Mouse (Mus musculus) heart, postnatal 0 days (tissue): ENCODE data around the gene Hvcn1. TPM values are rescaled to one million over a fixed set of nuclear protein-coding genes. Genes with fewer than 3 reads are reported as not detected.

Experiments used
- ATAC-seq: fragments of 200-750 bp; cut with Nextera tagmentation; 2 replicates; pipeline ENCODE4 v1.8.0; 2017; ENCODE audit warnings: low read depth, moderate number of reproducible peaks, moderate library complexity; ENCODE audit not compliant: insufficient read depth
- DNase-seq: peaks from one replicate; pipeline ENCODE4 v3.0.0-alpha.2; 2016; ENCODE audit warnings: low spot score
- H3K27ac ChIP-seq: fragments of 300-500 bp; sonication (generic); 2 replicates; pipeline ENCODE4 v1.5.1; 2014; ENCODE audit warnings: low read depth, mild to moderate bottlenecking
- H3K27me3 ChIP-seq: fragments of 300-500 bp; sonication (generic); 2 replicates; pipeline ENCODE4 v1.6.1; 2014; ENCODE audit warnings: low read length, mixed read lengths; ENCODE audit not compliant: control insufficient read depth, insufficient read depth
- H3K36me3 ChIP-seq: fragments of 300-500 bp; sonication (generic); replicated peaks from 2 replicates; pipeline ENCODE4 v1.6.1; 2014; ENCODE audit warnings: low read length, mixed read lengths; ENCODE audit not compliant: control insufficient read depth, insufficient read depth
- H3K4me1 ChIP-seq: fragments of 300-500 bp; sonication (generic); 2 replicates; pipeline ENCODE4 v1.6.1; 2014; ENCODE audit warnings: antibody characterized with exemption; ENCODE audit not compliant: control insufficient read depth, insufficient read depth
- H3K4me2 ChIP-seq: fragments of 300-500 bp; sonication (generic); 2 replicates; pipeline ENCODE4 v1.6.1; 2014; ENCODE audit warnings: low read depth, mild to moderate bottlenecking, low read length, moderate library complexity
- H3K4me3 ChIP-seq: fragments of 300-500 bp; sonication (generic); 2 replicates; pipeline ENCODE4 v1.5.1; 2014; ENCODE audit warnings: low read depth, low read length
- H3K9ac ChIP-seq: fragments of 300-500 bp; sonication (generic); replicated peaks from 2 replicates; pipeline ENCODE4 v1.6.1; 2014; ENCODE audit warnings: low read depth, low read length, mixed read lengths
- H3K9me3 ChIP-seq: fragments of 300-500 bp; sonication (generic); replicated peaks from 2 replicates; pipeline ENCODE4 v1.6.1; 2016; ENCODE audit warnings: low read length; ENCODE audit not compliant: control insufficient read depth
- CTCF ChIP-seq: IDR thresholded peaks from 2 replicates; pipeline ENCODE4 v1.5.1; 2016; ENCODE audit warnings: antibody characterized with exemption, control low read depth, low read depth
- EP300 ChIP-seq: IDR thresholded peaks from 2 replicates; pipeline ENCODE4 v1.6.1; 2016; ENCODE audit warnings: antibody characterized with exemption, low read depth
- WGBS: fragments of 180-500 bp; shearing (Covaris S2); extraction: QIAGEN DNeasy Blood & Tissue Kit; methylation state at CpG from one replicate; pipeline ENCODE4 v1.1.7; 2014; 5-methylcytosine and 5-hydroxymethylcytosine counted together
- polyA plus RNA-seq: library from polyadenylated mRNA; unstranded; fragments of >200 nt; fragmentation: Nextera tagmentation; extraction: Ambion mirVana; gene quantifications from 2 replicates; pipeline ENCODE4 v1.2.1, GENCODE M21; 2015
- total RNA-seq: library from RNA; depleted of rRNA; stranded (reverse); fragments of >200 nt; gene quantifications from 2 replicates; pipeline ENCODE4 v1.2.3, GENCODE M21; 2014; ENCODE audit warnings: low replicate concordance

The Hvcn1 gene
- total and polyA plus RNA-seq, 2 experiments from 2014 or later: 0.23 to 1.2 TPM

DNA sequence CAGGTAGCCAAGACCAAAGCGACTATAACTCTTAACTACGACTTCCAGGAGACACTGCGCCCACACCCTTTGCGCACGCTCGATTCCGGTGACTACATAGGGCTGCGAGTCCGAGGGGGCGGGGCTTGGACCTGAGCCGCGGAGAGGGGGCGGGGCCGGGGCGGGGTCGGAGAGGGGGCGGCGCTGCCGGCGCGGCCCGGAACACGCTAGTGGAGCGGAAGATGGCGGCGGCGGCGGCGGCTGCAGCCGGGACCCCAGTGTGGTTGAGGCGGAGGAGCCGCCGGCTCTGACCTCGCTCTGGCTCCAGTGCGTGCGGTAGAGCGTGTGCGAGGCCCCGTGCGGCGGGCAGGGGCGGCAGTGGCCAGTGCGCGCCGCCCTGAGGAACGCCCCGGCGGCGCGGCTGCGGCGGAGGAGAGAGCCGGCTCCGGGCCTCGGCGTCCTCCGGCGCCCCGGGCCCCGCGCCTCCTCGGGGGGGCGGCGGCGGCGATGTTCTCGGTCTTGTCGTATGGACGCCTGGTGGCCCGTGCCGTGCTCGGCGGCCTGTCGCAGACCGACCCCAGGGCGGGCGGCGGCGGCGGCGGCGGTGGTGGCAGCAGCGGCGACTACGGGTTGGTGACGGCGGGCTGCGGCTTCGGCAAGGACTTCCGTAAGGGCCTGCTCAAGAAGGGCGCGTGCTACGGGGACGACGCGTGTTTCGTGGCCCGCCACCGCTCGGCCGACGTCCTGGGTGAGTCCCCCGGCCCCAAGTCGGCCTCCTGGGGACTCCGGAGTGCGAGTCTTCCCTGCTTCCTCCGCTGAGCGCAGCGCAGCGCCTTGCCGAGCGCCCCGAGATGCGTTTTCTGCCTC lies 77.8 kb downstream of the Hvcn1 start, which contains the start of gene Pptc7:
Gene Pptc7, plus strand, starts transcription at position 183 of the 846 bp plus-strand sequence.
- H3K4me2 ChIP-seq: peak within 1 kb of the TSS; percentile 92
- TF ChIP-seq EP300: no peak
- TF ChIP-seq CTCF: no peak
- H3K27me3 ChIP-seq: no peaks in the 10 kb centered on the region
- H3K36me3 ChIP-seq: no peaks in the 10 kb centered on the region; the same call in 1 of the 2 replicates
- peak within 1 kb of the TSS; percentile 96 for H3K9ac ChIP-seq
- ATAC-seq: peak; percentile 90
- peak within 1 kb of the TSS; percentile 96 for H3K4me3 ChIP-seq
- H3K27ac ChIP-seq: peak within 1 kb of the TSS; percentile 97
- WGBS: under 1% methylated on average over 51 of the region's 114 CpGs
- no peaks in the 10 kb centered on the region for H3K9me3 ChIP-seq
- peaks cover 38% of the 10 kb centered on the region for H3K4me1 ChIP-seq
- peak; percentile 93 for DNase-seq

DNA sequence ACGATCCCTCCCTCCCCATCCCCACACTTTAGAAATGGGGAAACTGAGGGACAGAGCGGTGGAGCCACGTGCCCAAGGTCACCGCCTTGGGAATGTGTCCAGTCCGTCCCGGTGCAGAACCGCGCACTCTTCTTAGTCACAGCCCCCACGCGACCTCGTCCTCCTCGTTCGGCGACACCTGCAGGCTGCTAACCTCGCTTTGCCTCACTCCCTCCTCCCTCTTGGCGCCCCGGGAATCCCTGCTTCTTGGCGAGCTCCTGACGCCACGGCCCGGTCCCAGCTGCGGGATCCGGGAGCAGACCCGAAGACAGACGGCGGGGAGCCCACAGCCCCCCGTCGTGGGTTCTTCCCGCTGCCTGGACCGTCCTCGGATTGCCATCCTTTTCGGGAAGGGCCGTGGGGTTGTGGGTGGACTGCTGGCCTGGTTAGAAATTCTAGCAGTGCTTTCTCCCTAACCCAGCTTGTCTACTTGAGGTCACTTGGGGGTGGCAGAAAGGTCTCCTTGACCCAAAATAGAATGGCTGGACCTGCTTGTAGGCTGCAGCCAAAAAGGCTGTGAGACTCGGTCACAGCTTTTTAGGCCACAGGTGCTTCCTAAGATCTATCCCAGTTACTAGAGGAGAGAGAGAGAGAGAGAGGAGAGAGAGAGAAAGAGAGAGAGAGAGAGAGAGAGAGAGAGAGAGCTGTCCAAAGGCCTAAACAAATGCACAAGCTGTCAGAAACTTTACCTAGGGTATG lies 78.6 kb downstream of the Hvcn1 start:
- Histone ChIP-seq H3K27me3 (no peaks in the 10 kb centered on the region), H3K4me3 (peak overlapping the region; percentile 96), H3K27ac (peak overlapping the region; percentile 97), H3K9me3 (no peaks in the 10 kb centered on the region), H3K4me2 (peak overlapping the region; percentile 92), H3K9ac (peak overlapping the region; percentile 96), H3K4me1 (peaks cover 32% of the 10 kb centered on the region), H3K36me3 (no peaks in the 10 kb centered on the region; the same call in 1 of the 2 replicates)
- peak; percentile 54 for ATAC-seq
- TF ChIP-seq EP300 (no peak), CTCF (peak; percentile 27; the same call in 1 of the 2 replicates)
- WGBS: 0% methylated on average over 32 of the region's 34 CpGs
- DNase-seq: no peak

DNA sequence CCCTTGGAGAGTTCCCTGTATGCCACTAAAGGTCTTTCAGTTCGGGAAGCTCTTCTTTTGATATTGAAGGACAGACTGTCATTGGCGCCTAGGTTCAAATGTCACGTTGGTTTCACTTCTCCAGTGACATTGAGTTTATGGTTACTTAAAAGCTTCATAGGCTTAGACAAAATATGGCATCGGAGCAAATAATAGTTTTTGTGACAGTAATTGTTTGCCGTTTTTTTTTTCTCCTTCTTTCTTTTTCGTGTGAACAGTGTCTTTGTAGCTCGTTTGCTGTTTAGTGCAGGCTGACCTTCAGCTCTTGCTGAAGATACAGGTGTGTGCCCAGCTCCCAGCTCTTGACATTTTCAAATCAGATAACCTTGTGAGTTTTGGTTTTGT lies 79.2 kb downstream of the Hvcn1 start:
- ATAC-seq: no peak

DNA sequence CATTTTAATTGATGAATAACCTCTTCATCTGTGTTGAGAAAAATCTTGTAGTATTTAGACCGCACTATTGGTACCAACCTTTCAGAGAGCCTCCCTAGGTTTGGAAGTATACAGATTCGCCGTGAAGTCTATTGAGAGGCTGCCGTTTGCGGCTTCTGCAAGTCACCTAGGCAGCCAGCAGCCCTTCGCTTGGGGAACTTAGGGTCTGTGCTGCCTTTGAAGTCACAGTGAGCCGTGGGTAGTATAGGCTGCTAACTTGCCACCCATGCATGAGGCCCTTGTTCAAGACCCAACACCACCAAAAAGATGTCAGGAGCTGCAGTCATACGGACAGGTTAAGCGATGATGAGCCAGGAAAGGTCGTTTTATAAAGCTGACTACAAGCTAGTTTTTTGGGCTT lies 79.6 kb downstream of the Hvcn1 start:
- 69% methylated on average over 10 of the region's 10 CpGs for WGBS
- H3K9ac ChIP-seq: peak overlapping the region; percentile 96; the same call in 1 of the 2 replicates
- H3K27ac ChIP-seq: peak overlapping the region; percentile 97
- H3K4me1 ChIP-seq: peaks cover 26% of the 10 kb centered on the region
- ATAC-seq (no peak), DNase-seq (no peak)
- H3K36me3 ChIP-seq: no peaks in the 10 kb centered on the region; the same call in 1 of the 2 replicates
- TF ChIP-seq CTCF (no peak), EP300 (no peak)
- no peaks in the 10 kb centered on the region for H3K9me3 ChIP-seq
- H3K4me3 ChIP-seq: peak overlapping the region; percentile 96
- peak overlapping the region; percentile 92 for H3K4me2 ChIP-seq
- H3K27me3 ChIP-seq: no peaks in the 10 kb centered on the region

More for the DNA sequence above, 79.2 kb downstream of the Hvcn1 start:
- no peaks in the 10 kb centered on the region; the same call in 1 of the 2 replicates for H3K36me3 ChIP-seq
- 42% methylated on average over 7 of the region's 7 CpGs for WGBS
- no peaks in the 10 kb centered on the region for H3K27me3 ChIP-seq
- H3K4me2 ChIP-seq: peak overlapping the region; percentile 92
- peaks cover 27% of the 10 kb centered on the region for H3K4me1 ChIP-seq
- no peak for DNase-seq
- peak overlapping the region; percentile 96 for H3K4me3 ChIP-seq
- no peaks in the 10 kb centered on the region for H3K9me3 ChIP-seq
- peak overlapping the region; percentile 96 for H3K9ac ChIP-seq
- TF ChIP-seq EP300 (no peak), CTCF (no peak)
- H3K27ac ChIP-seq: peak overlapping the region; percentile 97

DNA sequence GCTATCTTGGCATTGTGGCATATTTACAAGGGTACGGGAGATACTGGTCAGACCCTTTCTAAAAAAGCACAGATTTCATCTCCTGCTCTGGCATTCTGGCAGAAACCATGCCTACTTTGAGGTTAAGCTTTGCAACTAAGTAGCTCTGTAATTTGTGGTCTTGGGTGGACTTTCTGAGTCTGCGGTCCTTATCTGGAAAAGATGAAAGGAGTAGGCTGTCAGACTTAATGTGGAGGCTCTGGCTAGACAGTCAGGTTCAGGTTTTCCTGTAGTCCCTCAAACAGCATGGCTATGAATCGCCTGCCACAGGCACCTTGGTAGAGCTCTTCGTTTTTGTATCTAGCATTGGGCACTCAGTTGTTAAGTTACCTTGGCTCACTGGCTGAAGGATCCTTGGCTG lies 80.4 kb downstream of the Hvcn1 start:
- DNase-seq (no peak), ATAC-seq (no peak)
- peaks cover 28% of the 10 kb centered on the region for H3K4me1 ChIP-seq
- H3K9ac ChIP-seq: no peak overlapping the region
- peak overlapping the region; percentile 13; the same call in 1 of the 2 replicates for H3K4me3 ChIP-seq
- peak overlapping the region; percentile 92; the same call in 1 of the 2 replicates for H3K4me2 ChIP-seq
- 60% methylated on average over 4 of the region's 4 CpGs for WGBS
- H3K36me3 ChIP-seq: no peaks in the 10 kb centered on the region; the same call in 1 of the 2 replicates
- H3K27me3 ChIP-seq: no peaks in the 10 kb centered on the region
- H3K9me3 ChIP-seq: no peaks in the 10 kb centered on the region
- TF ChIP-seq CTCF (no peak), EP300 (no peak)
- H3K27ac ChIP-seq: no peak overlapping the region; the same call in 1 of the 2 replicates
